Mouse (Mus musculus) thymus, adult 18-20 months (tissue): ENCODE measurements around the gene Mfge8.

Source experiments
- DNase-seq, 2 experiments: peaks; one replicate each; pipeline ENCODE4 v3.0.0; 2022; ENCODE audit warnings: mixed read lengths in 2 of 2

Mfge8 gene

DNA sequence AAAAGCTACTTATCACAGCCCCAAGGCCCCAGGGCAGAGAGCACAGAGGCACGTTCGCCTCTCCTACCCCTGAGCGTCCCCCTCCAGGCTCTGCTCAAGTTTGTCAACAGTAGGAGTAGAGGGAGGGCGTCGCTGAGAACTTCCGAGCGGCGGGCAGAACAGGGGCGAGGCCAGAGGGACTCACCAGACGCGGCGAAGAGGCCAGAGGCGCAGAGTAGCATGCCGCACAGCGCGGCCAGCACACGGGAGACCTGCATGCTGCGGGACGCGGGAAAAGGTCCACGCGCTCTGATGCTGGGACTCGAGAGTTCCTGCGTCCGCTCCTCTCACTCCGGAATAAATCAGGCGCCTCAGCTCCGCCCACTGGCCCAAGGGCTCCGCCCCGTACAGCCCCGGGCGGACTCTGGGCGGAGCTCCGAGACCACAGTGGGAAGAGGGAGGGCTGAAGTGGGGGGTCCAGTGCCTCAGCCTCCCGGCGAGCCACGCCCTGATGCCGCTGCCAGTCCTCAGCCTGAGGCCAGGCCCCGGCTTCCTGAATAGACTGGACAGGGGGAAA, at the start of gene Mfge8:
TSS of gene Mfge8 (minus strand) at position 350 of the 556 bp plus-strand sequence.
- peak; percentile 64 to 67 for DNase-seq

DNA sequence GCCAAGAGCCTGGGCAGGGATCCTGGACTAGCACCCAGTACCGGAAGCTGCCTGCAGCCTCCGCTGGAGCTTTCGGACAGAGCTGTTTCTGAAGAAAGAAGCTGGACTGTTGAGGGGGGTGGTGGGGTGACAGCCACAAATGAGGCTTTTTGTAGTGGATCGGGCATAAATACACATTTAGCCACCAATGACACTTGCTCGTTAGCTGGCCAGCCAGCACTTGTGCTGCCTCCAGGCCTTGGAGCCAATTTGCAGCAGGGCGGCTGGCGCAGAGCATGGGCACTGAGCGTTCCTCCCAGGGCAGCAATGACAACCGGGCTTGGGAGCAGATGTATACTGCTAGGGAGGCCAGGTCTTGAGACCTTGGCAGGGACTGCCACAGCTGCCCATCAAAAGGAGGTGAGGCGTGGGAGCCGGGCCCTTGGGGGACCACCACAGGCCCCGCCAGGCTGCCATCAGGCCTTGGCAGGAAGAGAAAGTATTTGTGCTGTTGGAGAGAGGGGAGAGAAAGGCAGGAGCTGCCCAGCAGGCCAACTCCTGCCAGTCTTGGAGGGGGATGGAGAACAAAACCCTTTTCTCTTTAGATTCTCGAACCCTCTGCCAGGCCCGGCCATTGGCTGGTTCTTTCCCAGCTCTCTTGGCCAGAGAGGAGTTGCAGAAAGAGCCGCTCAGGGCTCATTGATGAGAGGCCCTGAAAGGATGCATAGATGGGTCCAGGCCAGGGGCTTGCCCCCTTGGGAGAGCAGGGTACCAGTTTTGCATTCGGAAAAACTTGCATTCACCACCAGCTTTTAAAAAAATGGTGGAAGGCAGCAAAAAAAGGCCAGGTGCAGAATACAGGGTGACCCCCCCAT, 45.9 kb upstream of the Mfge8 start:
- DNase-seq = no peak

DNA sequence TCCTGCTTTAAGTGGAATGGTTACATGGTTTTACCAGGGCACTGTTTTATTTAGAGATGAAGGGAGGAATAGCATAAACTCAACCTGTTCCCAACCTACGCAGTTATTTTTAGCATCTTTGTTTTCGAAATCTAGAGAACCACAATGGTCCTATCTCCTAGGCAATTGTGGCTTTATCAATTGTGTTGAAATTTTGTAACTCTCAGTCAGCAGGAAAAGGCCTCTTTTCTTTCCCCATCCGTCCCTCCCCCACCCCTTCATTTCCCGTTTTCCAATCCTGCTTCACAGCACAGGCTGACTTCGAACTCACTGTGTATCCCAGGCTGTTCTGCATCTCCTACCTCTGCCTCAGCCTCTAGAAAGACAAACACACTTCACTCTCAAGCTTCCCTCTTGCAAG, 45.1 kb upstream of the Mfge8 start:
- no peak for DNase-seq

DNA sequence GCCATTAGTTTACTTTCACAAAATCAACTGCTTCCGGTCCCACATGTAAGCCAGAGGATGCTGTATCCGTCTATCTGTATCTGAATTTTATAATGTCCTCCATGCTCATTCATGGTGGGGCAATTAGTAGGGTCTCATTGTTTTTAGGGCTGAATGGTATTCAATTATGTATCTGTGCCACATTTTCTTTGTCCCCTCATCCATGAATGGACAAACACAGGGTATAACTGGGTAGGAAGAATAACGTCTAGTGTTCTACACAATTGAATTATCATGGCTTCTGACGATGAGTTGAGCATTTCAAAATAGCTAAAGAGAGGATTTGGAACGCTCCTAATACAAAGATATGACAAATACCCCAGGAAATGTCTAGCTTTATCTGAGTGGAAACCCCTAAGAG, 42.6 kb upstream of the Mfge8 start:
- no peak for DNase-seq

GRCm38 (mm10) chr7:79190592-79190991, 41.7 kb upstream of the Mfge8 start:
- DNase-seq = peak in 1 of 2 experiments; percentile 29

DNA sequence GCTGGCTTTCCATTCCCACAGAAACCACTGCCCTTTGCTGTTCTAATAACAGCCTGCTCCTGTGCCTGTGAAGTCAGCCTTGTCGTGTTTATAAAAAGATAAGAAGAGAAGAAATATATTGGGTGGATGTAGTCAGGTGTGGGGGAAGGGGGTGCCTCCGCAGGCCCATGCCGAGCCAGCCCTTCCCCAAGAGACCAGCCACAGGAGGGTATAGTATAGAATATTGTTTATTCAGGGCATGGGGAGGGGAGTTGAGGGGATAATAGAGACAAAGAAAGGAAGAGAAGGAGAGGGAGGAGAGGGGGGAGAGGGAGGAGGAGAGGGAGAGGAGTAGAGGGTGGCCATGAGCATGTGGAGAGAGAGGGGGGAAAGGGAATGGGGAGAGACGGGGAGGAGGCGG, 40.4 kb upstream of the Mfge8 start:
- no peak for DNase-seq

DNA sequence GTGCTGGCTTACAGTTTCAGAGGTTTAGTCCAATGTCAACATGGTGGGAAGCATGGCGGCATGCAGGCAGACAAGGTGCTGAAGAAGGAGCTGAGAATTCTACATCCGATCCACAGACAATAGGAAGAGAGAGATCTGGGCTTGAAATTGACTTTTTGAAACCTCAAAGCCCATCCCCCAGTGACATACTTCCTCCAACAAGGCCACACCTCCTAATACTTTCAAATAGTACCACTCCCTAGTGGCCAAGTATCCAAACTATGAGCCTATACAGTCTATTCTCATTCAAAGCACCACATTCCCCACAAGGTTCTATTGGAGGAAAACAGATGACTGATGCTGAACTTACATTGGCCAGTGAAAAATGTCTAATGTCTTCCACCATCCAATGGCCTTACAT, 38.7 kb upstream of the Mfge8 start:
- DNase-seq = no peak

GRCm38 (mm10) chr7:79183417-79183816, 34.6 kb upstream of the Mfge8 start:
- DNase-seq = no peak

GRCm38 (mm10) chr7:79173800-79174199, 24.9 kb upstream of the Mfge8 start:
- no peak for DNase-seq

- DNase-seq = no peak
Measured at GRCm38 (mm10) chr7:79171782-79172181, 22.9 kb upstream of the Mfge8 start.

DNA sequence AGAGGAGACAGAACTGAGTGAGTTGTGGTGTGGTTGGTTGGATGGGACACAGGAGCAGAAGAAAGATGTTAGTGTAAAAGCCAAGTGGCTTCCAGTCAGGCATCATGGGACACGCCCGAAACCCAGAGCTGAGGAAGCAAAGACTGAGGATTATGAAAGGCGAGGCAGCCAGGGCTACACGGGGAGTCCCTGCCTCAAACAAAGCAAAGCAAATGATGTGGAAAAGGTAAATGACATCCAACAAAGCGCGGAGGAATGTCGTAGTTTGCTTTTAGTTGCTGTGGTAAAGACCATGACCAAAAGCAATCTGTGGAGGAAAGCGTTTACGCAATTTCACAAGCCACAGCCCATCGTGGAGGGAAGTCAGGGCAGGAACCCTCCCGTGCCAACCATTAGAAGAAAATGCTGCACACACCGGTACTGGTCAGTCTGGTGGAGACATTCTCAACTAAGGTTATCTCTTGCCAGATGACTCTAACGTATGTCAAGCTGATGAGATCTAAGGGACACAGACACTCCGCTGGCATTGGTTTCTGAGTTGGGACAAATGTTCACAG, 18.2 kb upstream of the Mfge8 start:
- DNase-seq = no peak

DNA sequence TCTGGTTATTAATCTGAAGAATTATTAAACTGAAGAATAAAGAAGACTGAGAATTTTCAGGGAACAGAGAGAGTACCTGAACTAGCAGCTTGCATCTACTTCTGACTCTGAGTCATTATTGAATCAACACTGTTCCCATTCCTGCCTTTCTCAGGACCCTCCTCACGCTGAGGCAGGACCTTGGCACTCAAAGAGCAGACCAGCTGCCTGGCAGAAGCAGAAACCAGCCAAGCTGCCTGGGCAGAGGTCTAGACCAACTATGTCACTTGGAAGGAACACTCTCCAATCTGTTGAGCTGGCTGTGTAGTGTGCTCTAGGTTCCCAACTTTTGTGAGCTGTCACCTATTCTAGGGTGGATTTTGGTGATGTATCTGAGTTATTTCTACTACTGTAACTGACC, 10.5 kb upstream of the Mfge8 start:
- no peak for DNase-seq

DNA sequence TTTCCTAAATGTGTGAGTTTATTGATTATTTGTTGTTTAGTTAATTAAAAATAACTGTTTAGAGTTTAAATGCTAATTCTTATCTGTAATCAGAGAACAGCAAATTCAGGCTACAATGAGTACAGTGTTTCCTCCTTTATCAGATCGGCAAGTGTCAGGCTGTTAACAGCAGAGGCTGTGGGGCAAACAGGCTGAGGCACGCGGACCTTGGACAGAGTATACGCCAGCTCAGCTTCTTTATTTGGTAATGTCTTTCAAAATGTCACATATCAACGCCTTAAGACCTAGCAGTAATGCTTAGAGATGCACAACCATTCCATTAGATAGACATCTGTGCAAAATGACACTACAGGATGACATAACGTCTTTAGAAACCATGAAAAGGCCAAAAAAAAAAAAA, 662 bp upstream of the Mfge8 start:
- no peak for DNase-seq

GRCm38 (mm10) chr7:79147931-79148653, 768 bp downstream of the Mfge8 start:
- DNase-seq = no peak

GRCm38 (mm10) chr7:79147011-79147837, 1.6 kb downstream of the Mfge8 start:
- no peak for DNase-seq

- peak; percentile 21 to 23 for DNase-seq
Measured at GRCm38 (mm10) chr7:79140897-79141296, 8.0 kb downstream of the Mfge8 start.

DNA sequence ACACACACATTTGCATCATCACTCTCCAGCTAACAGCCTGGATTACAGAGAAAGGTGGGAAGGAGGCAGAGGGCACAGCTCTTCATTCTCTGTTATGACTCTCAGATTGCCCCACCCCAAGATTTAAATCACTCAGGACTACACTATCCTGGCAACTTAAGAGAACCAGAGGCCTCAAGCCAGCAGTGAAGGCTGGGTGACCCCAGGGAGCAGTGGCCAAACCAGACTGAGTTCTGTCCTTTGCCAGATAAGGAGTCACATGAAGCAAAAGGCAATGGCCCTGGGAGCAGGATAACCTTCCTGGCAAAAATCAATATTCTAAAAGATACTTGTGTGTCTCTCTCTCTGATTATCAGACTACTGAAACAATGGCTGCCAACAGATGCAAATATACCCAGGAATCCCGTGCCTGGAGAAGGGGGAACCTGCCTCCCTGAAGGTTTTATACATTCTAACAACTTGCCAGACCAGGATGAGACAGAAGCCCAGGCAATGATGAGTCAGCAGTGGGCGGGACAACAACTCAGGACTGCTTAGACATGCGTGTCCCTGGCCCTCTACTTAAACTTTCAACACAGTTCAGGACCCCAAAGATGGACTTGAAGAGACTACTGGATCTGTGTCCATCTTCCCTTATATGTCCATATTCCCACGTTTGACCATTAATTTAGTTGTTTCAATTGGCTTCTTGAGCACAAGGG, 8.8 kb downstream of the Mfge8 start:
- no peak for DNase-seq

- no peak for DNase-seq
Measured at GRCm38 (mm10) chr7:79139328-79139824, 9.5 kb downstream of the Mfge8 start.

- DNase-seq = no peak
Measured at GRCm38 (mm10) chr7:79133391-79133790, 15.5 kb downstream of the Mfge8 start.

DNA sequence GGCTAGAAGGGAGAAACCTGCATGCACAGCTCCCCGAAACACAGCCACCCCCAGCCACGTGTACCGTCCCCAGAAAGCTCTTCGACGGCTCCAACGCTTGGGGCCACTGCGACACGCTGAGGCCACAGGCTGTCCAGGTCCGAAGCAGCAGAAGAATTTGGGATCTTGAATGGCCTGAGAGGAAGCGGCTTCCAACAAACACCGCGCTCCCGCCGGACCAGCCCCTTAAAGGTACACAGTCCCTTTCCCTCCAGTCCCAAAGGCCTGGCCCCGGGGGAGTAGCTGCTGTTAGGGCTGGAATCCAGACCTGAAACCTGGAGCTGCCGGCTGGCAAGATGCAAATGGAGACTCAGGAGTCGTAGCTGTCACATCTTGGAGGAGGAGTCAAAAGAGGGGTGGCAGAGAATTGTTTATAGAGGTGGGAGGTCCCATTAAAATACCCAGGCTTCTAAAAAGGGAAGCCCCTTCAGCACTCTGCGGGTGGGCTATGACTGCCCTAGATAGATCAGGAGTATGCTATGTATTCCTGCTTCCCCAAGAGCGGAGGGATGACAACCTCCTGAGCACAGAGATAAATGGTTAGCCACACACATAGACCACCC, 17.9 kb downstream of the Mfge8 start, which contains the start of gene Hapln3:
TSS of gene Hapln3 (minus strand) at position 176 of the 602 bp plus-strand sequence.
- no peak for DNase-seq

DNA sequence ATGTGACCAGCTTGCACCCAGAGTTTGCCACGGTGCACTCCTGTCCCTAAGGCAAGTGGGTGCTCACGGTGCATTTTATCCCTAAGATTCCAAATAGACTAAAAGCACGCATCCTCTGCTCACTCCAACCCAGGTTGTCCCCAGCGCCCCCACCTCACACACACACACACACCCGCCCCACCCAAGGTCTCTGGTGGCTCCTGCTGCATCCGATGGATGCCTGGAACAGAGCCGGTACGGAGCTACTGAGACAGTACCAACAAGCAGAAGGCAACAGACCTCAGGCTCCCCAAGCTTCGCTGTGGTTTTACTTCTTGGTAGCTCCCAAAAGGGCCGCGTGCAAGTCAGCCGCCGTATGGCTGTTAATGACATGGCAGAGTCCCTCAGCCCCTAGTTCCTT, 18.5 kb downstream of the Mfge8 start:
- no peak for DNase-seq
